Mouse (Mus musculus) midbrain, embryonic 13.5 days (tissue): Measurements from ENCODE around the gene Jade1. TPM values are rescaled to one million over a fixed set of nuclear protein-coding genes. Genes with fewer than 3 reads are reported as not detected.
A peak's percentile ranks its signal among the peaks of the same experiment; 100 is the strongest.

Experiments
- ATAC-seq: fragments of 200-750 bp; cut with Nextera tagmentation; 2 replicates; pipeline ENCODE4 v1.8.0; 2017; ENCODE audit warnings: mild to moderate bottlenecking, moderate TSS enrichment, moderate library complexity
- H3K27ac ChIP-seq: fragments of 300-500 bp; sonication (generic); 2 replicates; pipeline ENCODE4 v1.5.1; 2015; ENCODE audit warnings: inconsistent platforms, mild to moderate bottlenecking, moderate library complexity
- H3K27me3 ChIP-seq: fragments of 300-500 bp; sonication (generic); 2 replicates; pipeline ENCODE4 v1.6.1; 2015; ENCODE audit warnings: mild to moderate bottlenecking, inconsistent platforms
- H3K36me3 ChIP-seq: fragments of 300-500 bp; sonication (generic); 2 replicates; pipeline ENCODE4 v1.6.1; 2015; ENCODE audit warnings: mild to moderate bottlenecking, inconsistent platforms
- H3K4me1 ChIP-seq: fragments of 300-500 bp; sonication (generic); replicated peaks from 2 replicates; pipeline ENCODE4 v1.6.1; 2015; ENCODE audit warnings: inconsistent platforms
- H3K4me2 ChIP-seq: fragments of 300-500 bp; sonication (generic); replicated peaks from 2 replicates; pipeline ENCODE4 v1.6.1; 2015; ENCODE audit warnings: moderate library complexity, mild to moderate bottlenecking, inconsistent platforms
- H3K4me3 ChIP-seq: fragments of 300-500 bp; sonication (generic); replicated peaks from 2 replicates; pipeline ENCODE4 v1.5.1; 2015; ENCODE audit warnings: mild to moderate bottlenecking, inconsistent platforms
- H3K9ac ChIP-seq: fragments of 300-500 bp; sonication (generic); replicated peaks from 2 replicates; pipeline ENCODE4 v1.6.1; 2015; ENCODE audit warnings: mild to moderate bottlenecking, inconsistent platforms
- H3K9me3 ChIP-seq: fragments of 300-500 bp; sonication (generic); 2 replicates; pipeline ENCODE4 v1.6.1; 2016; ENCODE audit warnings: mild to moderate bottlenecking, inconsistent platforms
- WGBS: fragments of 180-500 bp; shearing (Covaris S2); methylation state at CpG from one replicate; pipeline ENCODE4 v1.1.7; 2015; 5-methylcytosine and 5-hydroxymethylcytosine counted together
- polyA plus RNA-seq: library from polyadenylated mRNA; unstranded; fragments of >200 nt; fragmentation: Nextera tagmentation; extraction: Ambion mirVana; gene quantifications from 2 replicates; pipeline ENCODE4 v1.2.1, GENCODE M21; 2015

Jade1 gene
- polyA plus RNA-seq, 1 experiment from 2014 or later: 13.2 TPM

DNA sequence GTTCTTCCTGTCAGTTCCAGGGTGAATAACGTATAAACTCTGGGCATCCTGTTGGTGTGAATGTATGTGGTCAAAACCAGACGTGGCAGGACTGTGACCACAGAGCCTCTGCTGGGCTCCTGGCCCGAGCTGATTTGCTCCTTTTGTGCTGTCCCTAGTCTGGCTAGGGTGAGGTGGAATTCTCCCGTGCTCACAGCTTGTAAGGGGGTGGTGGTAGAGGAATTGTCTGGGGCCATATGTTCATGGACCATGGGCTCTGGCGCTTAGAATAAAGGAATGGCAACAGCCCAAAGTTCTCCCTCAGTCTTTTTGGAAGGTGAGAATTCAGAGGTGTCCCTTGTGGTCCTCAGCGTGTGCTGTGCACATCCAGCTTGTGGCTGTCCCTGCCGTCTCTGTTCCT lies 37.3 kb downstream of the Jade1 start:
- Histone ChIP-seq H3K4me3 (no peak overlapping the region), H3K9ac (no peak overlapping the region), H3K4me2 (no peak overlapping the region), H3K4me1 (no peaks in the 10 kb centered on the region), H3K36me3 (peaks cover 76% of the 10 kb centered on the region), H3K9me3 (no peaks in the 10 kb centered on the region), H3K27ac (no peak overlapping the region), H3K27me3 (no peaks in the 10 kb centered on the region)
- 83% methylated on average over 7 of the region's 7 CpGs for WGBS
- no peak for ATAC-seq

DNA sequence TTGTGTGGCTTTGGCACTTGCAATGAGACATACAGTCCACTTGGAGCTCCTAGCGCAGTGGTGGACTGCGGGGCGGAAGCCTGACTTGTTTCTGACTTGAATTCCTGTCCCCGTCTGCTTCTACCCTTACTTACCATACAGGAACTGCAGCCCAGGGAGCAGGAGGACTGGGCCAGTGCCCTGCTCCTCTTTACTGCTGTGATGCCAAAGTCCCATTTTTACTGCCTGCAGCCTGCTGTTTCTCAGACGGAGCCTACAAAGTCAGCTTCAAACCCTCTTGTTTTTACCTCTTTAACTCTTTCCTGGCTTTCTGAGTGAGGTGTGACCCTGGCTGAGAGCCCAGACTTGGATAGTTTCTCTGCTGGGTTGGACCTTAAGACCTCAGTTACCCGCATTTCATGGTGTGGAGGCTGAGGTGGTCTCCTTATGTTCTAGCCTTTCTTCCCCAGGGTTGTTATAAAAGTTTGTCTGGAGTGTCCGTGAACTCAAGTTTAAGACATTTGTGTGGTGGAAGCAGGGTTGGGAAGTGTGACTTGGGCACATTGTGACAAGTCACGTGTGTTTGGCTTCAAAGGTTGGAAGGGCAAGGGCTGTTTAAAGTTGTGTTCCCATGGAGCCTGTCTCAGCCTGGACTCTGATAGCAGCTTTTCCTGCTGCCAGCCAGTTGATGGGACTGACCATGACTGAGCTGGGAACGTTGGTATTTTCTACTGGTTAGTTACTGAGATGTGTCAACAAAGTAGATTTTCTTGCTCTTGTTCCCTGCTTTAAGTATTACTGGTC lies 38.8 kb downstream of the Jade1 start:
- H3K27me3 ChIP-seq: no peaks in the 10 kb centered on the region
- 84% methylated on average over 9 of the region's 9 CpGs for WGBS
- H3K27ac ChIP-seq: no peak overlapping the region
- no peak overlapping the region for H3K4me3 ChIP-seq
- no peaks in the 10 kb centered on the region for H3K9me3 ChIP-seq
- H3K9ac ChIP-seq: no peak overlapping the region
- no peak for ATAC-seq
- peaks cover 80% of the 10 kb centered on the region for H3K36me3 ChIP-seq
- H3K4me2 ChIP-seq: no peak overlapping the region
- H3K4me1 ChIP-seq: no peaks in the 10 kb centered on the region

DNA sequence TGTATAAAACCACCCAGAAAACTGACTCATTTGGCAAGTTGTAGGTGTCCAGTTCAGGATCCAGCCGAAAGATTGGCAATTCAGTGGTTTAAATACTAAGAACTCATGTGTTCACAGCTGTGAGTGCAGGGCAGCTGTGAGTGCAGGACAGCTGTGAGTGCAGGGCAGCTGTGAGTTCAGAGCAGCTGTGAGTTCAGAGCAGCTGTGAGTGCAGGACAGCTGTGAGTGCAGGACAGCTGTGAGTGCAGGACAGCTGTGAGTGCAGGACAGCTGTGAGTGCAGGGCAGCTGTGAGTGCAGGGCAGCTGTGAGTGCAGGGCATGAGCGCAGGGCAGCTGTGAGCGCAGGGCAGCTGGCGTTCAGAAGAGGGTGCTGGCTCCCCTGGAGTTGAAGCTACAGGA lies 39.5 kb downstream of the Jade1 start:
- WGBS: 97% methylated on average over 4 of the region's 4 CpGs
- no peak overlapping the region for H3K9ac ChIP-seq
- H3K9me3 ChIP-seq: no peaks in the 10 kb centered on the region
- no peak overlapping the region for H3K27ac ChIP-seq
- no peaks in the 10 kb centered on the region for H3K4me1 ChIP-seq
- peaks cover 74% of the 10 kb centered on the region for H3K36me3 ChIP-seq
- no peak overlapping the region for H3K4me3 ChIP-seq
- H3K27me3 ChIP-seq: no peaks in the 10 kb centered on the region
- H3K4me2 ChIP-seq: no peak overlapping the region
- ATAC-seq: no peak

DNA sequence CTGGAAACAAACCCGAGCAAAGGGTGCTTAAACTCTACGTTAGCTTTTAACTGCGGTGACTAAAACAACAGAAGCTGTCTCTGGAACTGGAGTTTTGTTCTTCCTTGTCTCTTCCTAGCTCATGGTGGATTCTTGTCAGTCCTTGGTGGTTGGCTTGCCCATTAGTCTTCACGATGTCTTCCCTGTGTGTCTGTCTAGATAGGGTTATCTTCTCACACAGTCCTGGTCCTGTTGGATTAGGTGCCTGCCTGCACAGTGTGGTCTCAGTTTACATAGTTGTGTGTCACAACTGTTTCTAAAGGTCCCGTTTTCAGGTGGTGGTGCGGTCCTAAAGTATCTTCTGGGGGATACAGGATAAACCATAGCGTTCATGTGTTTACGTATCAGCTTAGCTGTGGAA lies 41.5 kb downstream of the Jade1 start:
- Histone ChIP-seq H3K9ac (no peak overlapping the region), H3K4me2 (no peak overlapping the region), H3K4me1 (no peaks in the 10 kb centered on the region), H3K27me3 (no peaks in the 10 kb centered on the region), H3K9me3 (no peaks in the 10 kb centered on the region), H3K36me3 (peaks cover 56% of the 10 kb centered on the region), H3K27ac (no peak overlapping the region), H3K4me3 (no peak overlapping the region)
- no peak for ATAC-seq
- 95% methylated on average over 8 of the region's 8 CpGs for whole genome bisulfite sequencing

DNA sequence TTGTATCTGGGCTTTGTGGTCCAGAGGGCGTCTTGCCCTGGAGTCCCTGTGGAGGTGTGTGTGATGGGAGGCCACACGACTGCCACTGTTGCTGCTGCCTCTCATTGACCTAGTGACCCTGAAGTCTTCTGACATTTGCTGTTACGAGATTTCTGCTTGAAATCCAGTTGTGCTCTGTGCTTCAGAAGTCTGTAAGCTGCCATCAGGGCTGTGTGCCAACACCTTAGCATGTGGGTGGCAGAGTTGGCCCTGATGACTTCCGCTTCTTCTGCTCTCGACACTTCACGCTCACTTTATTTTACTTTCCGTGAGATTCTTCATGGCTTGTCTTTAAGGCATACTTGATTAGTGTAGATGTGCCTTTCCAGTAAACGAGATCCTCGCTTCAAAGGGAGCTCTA lies 42.9 kb downstream of the Jade1 start:
- Histone ChIP-seq H3K4me2 (no peak overlapping the region), H3K36me3 (peaks cover 51% of the 10 kb centered on the region), H3K9me3 (no peaks in the 10 kb centered on the region), H3K4me1 (peaks cover 11% of the 10 kb centered on the region), H3K27me3 (no peaks in the 10 kb centered on the region), H3K27ac (no peak overlapping the region), H3K9ac (no peak overlapping the region), H3K4me3 (no peak overlapping the region)
- no peak for ATAC-seq
- WGBS: 80% methylated on average over 9 of the region's 9 CpGs

DNA sequence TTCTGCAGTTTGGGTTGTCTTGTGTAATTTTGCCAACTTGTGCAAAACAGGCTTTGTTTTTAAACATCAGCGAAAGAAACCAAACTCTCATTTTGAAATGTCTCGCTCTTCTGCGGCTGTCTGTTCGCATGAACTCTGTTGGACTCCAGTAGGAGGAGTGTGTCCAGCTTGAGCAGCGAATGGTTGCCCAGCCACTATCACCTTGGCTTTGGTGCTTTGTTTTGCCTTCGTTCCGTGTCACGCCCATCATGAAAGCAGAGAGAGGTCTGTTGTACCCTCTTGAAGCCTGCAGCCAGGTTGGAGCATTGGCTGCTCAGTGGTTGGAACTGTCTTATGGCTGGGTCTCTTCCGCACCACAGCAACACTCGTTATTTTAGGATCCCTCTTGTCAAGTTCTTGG lies 43.7 kb downstream of the Jade1 start:
- no peak overlapping the region for H3K27ac ChIP-seq
- H3K36me3 ChIP-seq: peaks cover 43% of the 10 kb centered on the region
- 97% methylated on average over 10 of the region's 10 CpGs for WGBS
- peaks cover 19% of the 10 kb centered on the region for H3K4me1 ChIP-seq
- H3K27me3 ChIP-seq: no peaks in the 10 kb centered on the region
- no peak overlapping the region for H3K9ac ChIP-seq
- H3K9me3 ChIP-seq: no peaks in the 10 kb centered on the region
- ATAC-seq: no peak
- H3K4me2 ChIP-seq: no peak overlapping the region
- H3K4me3 ChIP-seq: no peak overlapping the region

DNA sequence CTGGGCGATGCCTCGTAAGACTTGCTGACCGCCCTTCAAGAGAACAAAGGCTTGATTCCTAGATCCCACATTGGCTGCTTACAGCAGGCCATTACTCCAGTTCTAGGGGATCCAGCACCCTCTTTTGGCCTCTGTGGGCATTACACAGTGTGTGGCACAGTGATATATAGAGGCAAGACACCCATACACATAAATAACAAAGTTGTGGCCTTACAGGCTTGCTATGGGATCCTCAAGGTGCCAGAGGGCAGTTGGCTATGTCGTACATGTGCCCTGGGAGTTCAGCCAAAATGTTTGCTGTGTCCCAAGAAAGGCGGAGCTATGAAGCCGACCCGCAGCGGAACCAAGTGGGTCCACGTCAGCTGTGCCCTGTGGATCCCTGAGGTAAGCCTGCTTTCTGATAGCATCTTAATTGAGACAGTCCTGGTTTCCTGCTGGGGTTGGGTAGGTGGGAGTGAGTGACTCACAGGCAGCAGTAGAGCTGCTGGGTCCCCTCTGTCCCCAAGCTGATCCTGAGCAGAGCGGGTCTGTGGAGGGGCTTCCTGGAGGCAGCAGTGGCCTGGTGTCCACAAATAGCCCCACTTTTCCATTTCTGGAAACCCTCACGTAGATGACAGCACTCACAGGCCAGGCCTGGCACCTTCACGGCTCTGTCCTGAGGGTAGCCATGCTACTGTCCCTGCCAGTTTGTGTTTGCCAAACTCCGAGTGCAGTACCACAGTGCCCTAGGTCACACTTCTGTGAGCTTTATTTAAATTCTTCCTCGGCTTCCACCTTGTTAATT lies 44.5 kb downstream of the Jade1 start:
- 76% methylated on average over 14 of the region's 14 CpGs for WGBS
- no peak overlapping the region for H3K9ac ChIP-seq
- H3K27me3 ChIP-seq: no peaks in the 10 kb centered on the region
- H3K4me1 ChIP-seq: peaks cover 27% of the 10 kb centered on the region
- peak; percentile 57 for ATAC-seq
- H3K9me3 ChIP-seq: no peaks in the 10 kb centered on the region
- H3K4me3 ChIP-seq: no peak overlapping the region
- no peak overlapping the region for H3K27ac ChIP-seq
- no peak overlapping the region for H3K4me2 ChIP-seq
- H3K36me3 ChIP-seq: peaks cover 43% of the 10 kb centered on the region

DNA sequence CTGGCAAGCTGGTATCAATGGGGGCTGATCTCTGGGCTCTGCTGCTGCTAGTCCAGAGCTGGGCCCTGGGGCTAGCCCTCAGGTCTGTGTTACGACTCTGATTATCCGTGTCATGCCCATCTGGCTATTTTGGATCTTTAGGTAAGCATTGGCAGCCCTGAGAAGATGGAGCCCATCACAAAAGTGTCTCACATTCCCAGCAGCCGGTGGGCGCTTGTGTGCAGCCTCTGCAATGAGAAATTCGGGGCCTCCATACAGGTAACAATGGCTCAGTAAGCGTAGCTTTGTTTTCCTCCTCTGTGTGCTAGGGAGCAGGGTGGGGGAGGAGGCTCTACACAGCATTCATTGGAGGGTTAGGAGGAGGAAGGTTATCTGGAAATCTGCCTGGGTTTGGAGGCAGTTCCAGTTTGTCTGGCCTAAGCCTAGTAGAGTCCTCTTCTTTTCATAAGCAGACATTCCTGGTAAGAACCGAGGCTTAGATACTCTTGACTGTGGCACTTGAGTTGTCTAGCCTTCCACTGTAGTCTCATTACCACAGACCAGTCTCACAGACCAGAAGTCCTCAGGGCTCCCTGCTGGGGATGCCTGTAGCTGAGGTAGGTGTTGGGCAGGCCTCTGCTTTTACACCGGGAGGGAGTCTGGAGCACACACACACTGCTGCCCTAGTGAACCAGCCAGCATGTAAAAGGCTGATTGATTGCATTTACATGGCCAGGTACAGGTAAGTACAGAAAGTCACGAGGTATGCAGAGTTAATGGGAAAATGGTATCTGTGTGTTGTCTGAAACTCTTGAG lies 45.9 kb downstream of the Jade1 start:
- peaks cover 44% of the 10 kb centered on the region for H3K36me3 ChIP-seq
- no peak overlapping the region for H3K27ac ChIP-seq
- H3K4me2 ChIP-seq: no peak overlapping the region
- ATAC-seq: no peak
- no peaks in the 10 kb centered on the region for H3K9me3 ChIP-seq
- H3K9ac ChIP-seq: no peak overlapping the region
- 74% methylated on average over 9 of the region's 9 CpGs for WGBS
- peaks cover 35% of the 10 kb centered on the region for H3K4me1 ChIP-seq
- no peak overlapping the region for H3K4me3 ChIP-seq
- H3K27me3 ChIP-seq: no peaks in the 10 kb centered on the region

DNA sequence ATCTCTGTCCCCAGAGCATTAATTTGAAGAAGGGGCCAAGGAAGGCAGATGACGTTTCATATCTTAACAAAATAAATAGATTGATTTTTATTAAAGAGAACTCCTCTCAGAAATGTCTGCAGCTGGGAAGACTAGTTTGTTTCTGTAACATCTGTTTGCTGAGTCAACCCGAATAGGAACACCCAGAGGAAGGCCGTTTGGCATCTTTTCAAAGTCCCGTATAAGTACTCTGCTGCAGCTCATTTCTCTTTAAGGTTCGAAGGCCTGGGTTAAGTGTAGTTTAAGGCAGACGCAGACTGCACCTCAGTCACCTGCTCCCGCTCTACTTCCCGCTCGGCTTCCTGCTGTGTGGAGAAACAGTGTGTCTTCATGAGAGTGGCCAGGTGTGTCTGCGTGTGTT lies 47.4 kb downstream of the Jade1 start:
- H3K9ac ChIP-seq: no peak overlapping the region
- H3K27ac ChIP-seq: peak overlapping the region; percentile 57
- no peak overlapping the region for H3K4me3 ChIP-seq
- no peak overlapping the region for H3K4me2 ChIP-seq
- no peak for ATAC-seq
- H3K9me3 ChIP-seq: no peaks in the 10 kb centered on the region
- peaks cover 35% of the 10 kb centered on the region for H3K4me1 ChIP-seq
- 46% methylated on average over 10 of the region's 10 CpGs for WGBS
- peaks cover 29% of the 10 kb centered on the region for H3K36me3 ChIP-seq
- H3K27me3 ChIP-seq: no peaks in the 10 kb centered on the region

DNA sequence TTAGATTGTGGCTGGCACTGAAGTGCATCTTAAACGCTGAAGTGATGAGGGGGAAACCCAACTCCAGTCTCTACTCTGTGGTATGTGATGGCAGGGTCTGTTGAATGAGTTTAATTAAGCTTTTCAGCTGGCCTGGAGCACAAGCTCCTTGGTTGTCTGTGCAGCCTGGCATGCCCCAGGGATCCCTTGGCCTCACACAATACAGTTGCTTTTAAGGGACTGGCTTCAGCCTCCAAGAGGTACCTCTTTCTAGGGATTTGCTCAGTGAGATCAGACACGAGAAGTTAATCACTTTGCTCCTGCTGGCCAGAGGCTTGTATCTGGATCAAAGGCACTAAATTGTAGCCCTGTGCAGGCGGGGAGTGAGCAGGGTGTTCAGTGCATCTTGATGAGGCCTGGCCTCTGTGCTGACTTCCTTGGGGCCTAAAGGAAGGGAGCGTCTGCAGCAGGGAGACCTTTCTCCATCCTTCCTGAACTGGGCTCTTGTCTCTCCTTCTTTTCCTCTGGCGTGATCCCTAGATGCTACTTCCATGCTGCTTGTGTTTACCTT lies 48.0 kb downstream of the Jade1 start:
- WGBS: 13% methylated on average over 5 of the region's 5 CpGs

DNA sequence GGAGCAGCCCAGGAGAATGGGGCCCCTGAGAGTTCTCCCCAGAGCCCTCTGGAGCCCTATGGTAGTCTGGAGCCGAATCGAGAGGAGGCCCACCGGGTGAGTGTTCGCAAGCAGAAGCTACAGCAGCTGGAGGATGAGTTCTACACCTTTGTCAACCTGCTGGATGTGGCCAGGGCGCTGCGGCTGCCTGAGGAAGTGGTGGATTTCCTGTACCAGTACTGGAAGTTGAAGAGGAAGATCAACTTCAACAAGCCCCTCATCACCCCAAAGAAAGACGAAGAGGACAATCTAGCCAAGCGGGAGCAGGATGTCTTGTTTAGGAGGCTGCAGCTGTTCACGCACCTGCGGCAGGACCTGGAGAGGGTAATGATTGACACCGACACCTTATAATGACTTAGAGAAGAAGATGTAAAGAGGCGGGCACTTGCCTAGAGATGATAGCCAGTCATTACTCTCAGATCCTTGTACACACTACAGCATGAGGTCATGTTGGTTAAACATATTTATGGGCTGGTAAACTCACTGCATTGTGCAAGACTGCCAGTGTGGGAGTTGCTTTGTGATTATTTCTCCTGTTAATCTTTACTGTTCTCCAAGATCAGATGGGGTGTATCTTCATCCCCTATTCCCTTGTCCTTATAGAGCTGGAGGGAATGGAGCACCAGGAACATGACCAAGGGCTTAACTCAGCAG lies 49.2 kb downstream of the Jade1 start:
- Histone ChIP-seq H3K27ac (no peak overlapping the region), H3K36me3 (peaks cover 24% of the 10 kb centered on the region), H3K9ac (no peak overlapping the region), H3K4me2 (no peak overlapping the region), H3K4me1 (peaks cover 35% of the 10 kb centered on the region), H3K27me3 (no peaks in the 10 kb centered on the region), H3K9me3 (no peaks in the 10 kb centered on the region), H3K4me3 (no peak overlapping the region)
- no peak for ATAC-seq
- 95% methylated on average over 12 of the region's 12 CpGs for WGBS

More for the DNA sequence above, 48.0 kb downstream of the Jade1 start:
- peak; percentile 63 for ATAC-seq
- no peak overlapping the region for H3K4me3 ChIP-seq
- peak overlapping the region; percentile 57 for H3K27ac ChIP-seq
- H3K9me3 ChIP-seq: no peaks in the 10 kb centered on the region
- no peak overlapping the region for H3K9ac ChIP-seq
- H3K36me3 ChIP-seq: peaks cover 25% of the 10 kb centered on the region
- peaks cover 35% of the 10 kb centered on the region for H3K4me1 ChIP-seq
- no peaks in the 10 kb centered on the region for H3K27me3 ChIP-seq
- no peak overlapping the region for H3K4me2 ChIP-seq
